Mouse (Mus musculus) hindbrain, embryonic 13.5 days (tissue): Measurements from ENCODE around the gene Cdk2ap2. TPM values are rescaled to one million over a fixed set of nuclear protein-coding genes. Genes with fewer than 3 reads are reported as not detected.
A peak's percentile ranks its signal among the peaks of the same experiment; 100 is the strongest.
"Not testable (repeated sequence)": the region's sequence is repeated elsewhere in the genome, so short reads cannot be mapped to it uniquely, and the experiment has no call there.

Experiments used
- ATAC-seq: fragments of 200-750 bp; cut with Nextera tagmentation; 2 replicates; pipeline ENCODE4 v1.8.0; 2017; ENCODE audit warnings: moderate TSS enrichment; ENCODE audit not compliant: low FRiP score
- H3K27ac ChIP-seq: fragments of 300-500 bp; sonication (generic); 2 replicates; pipeline ENCODE4 v1.5.1; 2015; ENCODE audit warnings: inconsistent platforms, mild to moderate bottlenecking, moderate library complexity
- H3K27me3 ChIP-seq: fragments of 300-500 bp; sonication (generic); 2 replicates; pipeline ENCODE4 v1.6.1; 2015; ENCODE audit warnings: mild to moderate bottlenecking, inconsistent platforms
- H3K36me3 ChIP-seq: fragments of 300-500 bp; sonication (generic); 2 replicates; pipeline ENCODE4 v1.6.1; 2015; ENCODE audit warnings: mild to moderate bottlenecking, inconsistent platforms
- H3K4me1 ChIP-seq: fragments of 300-500 bp; sonication (generic); replicated peaks from 2 replicates; pipeline ENCODE4 v1.6.1; 2015; ENCODE audit warnings: inconsistent platforms
- H3K4me2 ChIP-seq: fragments of 300-500 bp; sonication (generic); 2 replicates; pipeline ENCODE4 v1.6.1; 2015; ENCODE audit warnings: inconsistent platforms, mild to moderate bottlenecking, moderate library complexity
- H3K4me3 ChIP-seq: fragments of 300-500 bp; sonication (generic); 2 replicates; pipeline ENCODE4 v1.5.1; 2015; ENCODE audit warnings: mild to moderate bottlenecking, inconsistent platforms
- H3K9ac ChIP-seq: fragments of 300-500 bp; sonication (generic); 2 replicates; pipeline ENCODE4 v1.6.1; 2015; ENCODE audit warnings: mild to moderate bottlenecking, inconsistent platforms
- H3K9me3 ChIP-seq: fragments of 300-500 bp; sonication (generic); 2 replicates; pipeline ENCODE4 v1.6.1; 2016; ENCODE audit warnings: inconsistent platforms
- WGBS: fragments of 180-500 bp; shearing (Covaris S2); methylation state at CpG from one replicate; pipeline ENCODE4 v1.1.7; 2015; 5-methylcytosine and 5-hydroxymethylcytosine counted together
- polyA plus RNA-seq: library from polyadenylated mRNA; unstranded; fragments of >200 nt; fragmentation: Nextera tagmentation; extraction: Ambion mirVana; gene quantifications from 2 replicates; pipeline ENCODE4 v1.2.1, GENCODE M21; 2015

The Cdk2ap2 gene
- polyA plus RNA-seq = 79.8 and 81.0 TPM in 2 replicates

GRCm38 (mm10) chr19:4096642-4097440, at the start of gene Cdk2ap2:
Gene Cdk2ap2, plus strand, starts transcription at chr19:4097182.
- peaks cover 15% of the 10 kb centered on the region for H3K27me3 ChIP-seq
- peaks cover 54% of the 10 kb centered on the region for H3K4me1 ChIP-seq
- H3K4me3 ChIP-seq = peak within 1 kb of the TSS; percentile 56
- no peaks in the 10 kb centered on the region for H3K9me3 ChIP-seq
- H3K9ac ChIP-seq = peak within 1 kb of the TSS; percentile 69
- H3K36me3 ChIP-seq = no peaks in the 10 kb centered on the region
- peak within 1 kb of the TSS; percentile 93 for H3K27ac ChIP-seq
- under 1% methylated on average over 65 of the region's 65 CpGs for WGBS
- ATAC-seq = peak; percentile 93
- H3K4me2 ChIP-seq = peak within 1 kb of the TSS; percentile 63

GRCm38 (mm10) chr19:4047859-4048258, 49.1 kb upstream of the Cdk2ap2 start:
- ATAC-seq = no peak
- Histone ChIP-seq H3K27me3 (no peaks in the 10 kb centered on the region), H3K9me3 (no peaks in the 10 kb centered on the region), H3K4me2 (no peak overlapping the region), H3K27ac (no peak overlapping the region), H3K4me1 (no peaks in the 10 kb centered on the region), H3K9ac (no peak overlapping the region), H3K36me3 (no peaks in the 10 kb centered on the region), H3K4me3 (no peak overlapping the region)
- WGBS = 20% methylated on average over 4 of the region's 4 CpGs

GRCm38 (mm10) chr19:4049069-4049468, 47.9 kb upstream of the Cdk2ap2 start:
- H3K9ac ChIP-seq, ATAC-seq, H3K27ac ChIP-seq, H3K4me3 ChIP-seq, H3K4me2 ChIP-seq, H3K9me3 ChIP-seq, H3K36me3 ChIP-seq, H3K27me3 ChIP-seq, H3K4me1 ChIP-seq: not testable (repeated sequence)
- WGBS = 81% methylated on average over 5 of the region's 5 CpGs

GRCm38 (mm10) chr19:4051016-4051415, 46.0 kb upstream of the Cdk2ap2 start:
- Histone ChIP-seq H3K9me3 (no peaks in the 10 kb centered on the region), H3K27ac (no peak overlapping the region), H3K36me3 (no peaks in the 10 kb centered on the region), H3K9ac (no peak overlapping the region), H3K4me3 (no peak overlapping the region), H3K4me2 (no peak overlapping the region), H3K4me1 (no peaks in the 10 kb centered on the region), H3K27me3 (0 out of 2 replicates have a peak, but pooled peaks cover 4% of the 10 kb centered on the region)
- no peak for ATAC-seq
- 99% methylated on average over 5 of the region's 5 CpGs for WGBS

GRCm38 (mm10) chr19:4051741-4052515, 45.1 kb upstream of the Cdk2ap2 start:
- no peaks in the 10 kb centered on the region for H3K9me3 ChIP-seq
- H3K27me3 ChIP-seq = 0 out of 2 replicates have a peak, but pooled peaks cover 4% of the 10 kb centered on the region
- no peaks in the 10 kb centered on the region for H3K4me1 ChIP-seq
- no peak overlapping the region for H3K9ac ChIP-seq
- no peaks in the 10 kb centered on the region for H3K36me3 ChIP-seq
- no peak overlapping the region for H3K4me3 ChIP-seq
- 58% methylated on average over 10 of the region's 10 CpGs for WGBS
- no peak overlapping the region for H3K27ac ChIP-seq
- H3K4me2 ChIP-seq = no peak overlapping the region
- no peak for ATAC-seq

GRCm38 (mm10) chr19:4052516-4053030, 44.4 kb upstream of the Cdk2ap2 start:
- Histone ChIP-seq H3K4me2 (no peak overlapping the region), H3K4me1 (no peaks in the 10 kb centered on the region), H3K36me3 (no peaks in the 10 kb centered on the region), H3K27ac (no peak overlapping the region), H3K27me3 (0 out of 2 replicates have a peak, but pooled peaks cover 4% of the 10 kb centered on the region), H3K9me3 (no peaks in the 10 kb centered on the region), H3K9ac (no peak overlapping the region), H3K4me3 (no peak overlapping the region)
- WGBS = 68% methylated on average over 5 of the region's 5 CpGs
- ATAC-seq = no peak

- no peak overlapping the region for H3K9ac ChIP-seq
- no peaks in the 10 kb centered on the region for H3K4me1 ChIP-seq
- H3K4me3 ChIP-seq = no peak overlapping the region
- H3K27me3 ChIP-seq = 0 out of 2 replicates have a peak, but pooled peaks cover 4% of the 10 kb centered on the region
- ATAC-seq = no peak
- H3K4me2 ChIP-seq = no peak overlapping the region
- 91% methylated on average over 5 of the region's 5 CpGs for WGBS
- H3K9me3 ChIP-seq = no peaks in the 10 kb centered on the region
- H3K36me3 ChIP-seq = no peaks in the 10 kb centered on the region
- no peak overlapping the region for H3K27ac ChIP-seq
Measured at GRCm38 (mm10) chr19:4054613-4055012, 42.4 kb upstream of the Cdk2ap2 start.

- Histone ChIP-seq H3K36me3 (no peaks in the 10 kb centered on the region), H3K9ac (no peak overlapping the region), H3K9me3 (no peaks in the 10 kb centered on the region), H3K4me1 (no peaks in the 10 kb centered on the region), H3K27me3 (0 out of 2 replicates have a peak, but pooled peaks cover 4% of the 10 kb centered on the region), H3K4me3 (no peak overlapping the region), H3K27ac (no peak overlapping the region), H3K4me2 (no peak overlapping the region)
- no peak for ATAC-seq
- WGBS = 76% methylated on average over 8 of the region's 8 CpGs
Measured at GRCm38 (mm10) chr19:4055216-4055946, 41.6 kb upstream of the Cdk2ap2 start.

- no peaks in the 10 kb centered on the region for H3K9me3 ChIP-seq
- 0 out of 2 replicates have a peak, but pooled peaks cover 4% of the 10 kb centered on the region for H3K27me3 ChIP-seq
- ATAC-seq = no peak
- no peak overlapping the region for H3K4me3 ChIP-seq
- no peaks in the 10 kb centered on the region for H3K4me1 ChIP-seq
- WGBS = 65% methylated on average over 15 of the region's 15 CpGs
- no peak overlapping the region for H3K9ac ChIP-seq
- no peak overlapping the region for H3K4me2 ChIP-seq
- no peak overlapping the region for H3K27ac ChIP-seq
- no peaks in the 10 kb centered on the region for H3K36me3 ChIP-seq
Measured at GRCm38 (mm10) chr19:4055947-4056693, 40.9 kb upstream of the Cdk2ap2 start.

- H3K36me3 ChIP-seq = no peaks in the 10 kb centered on the region
- H3K4me1 ChIP-seq = no peaks in the 10 kb centered on the region
- H3K27ac ChIP-seq = no peak overlapping the region
- no peak overlapping the region for H3K4me2 ChIP-seq
- H3K27me3 ChIP-seq = 0 out of 2 replicates have a peak, but pooled peaks cover 4% of the 10 kb centered on the region
- H3K9me3 ChIP-seq = no peaks in the 10 kb centered on the region
- no peak overlapping the region for H3K4me3 ChIP-seq
- no peak overlapping the region for H3K9ac ChIP-seq
- WGBS = 33% methylated on average over 4 of the region's 4 CpGs
- no peak for ATAC-seq
Measured at GRCm38 (mm10) chr19:4056727-4057126, 40.3 kb upstream of the Cdk2ap2 start.

- Histone ChIP-seq H3K4me1 (no peaks in the 10 kb centered on the region), H3K9ac (no peak overlapping the region), H3K4me2 (no peak overlapping the region), H3K9me3 (no peaks in the 10 kb centered on the region), H3K4me3 (no peak overlapping the region), H3K27ac (no peak overlapping the region), H3K36me3 (no peaks in the 10 kb centered on the region), H3K27me3 (0 out of 2 replicates have a peak, but pooled peaks cover 4% of the 10 kb centered on the region)
- 88% methylated on average over 13 of the region's 13 CpGs for WGBS
- no peak for ATAC-seq
Measured at GRCm38 (mm10) chr19:4057389-4057788, 39.6 kb upstream of the Cdk2ap2 start.
